Mouse (Mus musculus): Measurements from ENCODE around the gene Gm3159. TPM values are rescaled to one million over a fixed set of nuclear protein-coding genes. Genes with fewer than 3 reads are reported as not detected.
"Not testable (repeated sequence)": the region's sequence is repeated elsewhere in the genome, so short reads cannot be mapped to it uniquely, and the experiment has no call there.

Gm3159 gene
- total and polyA plus RNA-seq, 3 experiments = not detected

DNA sequence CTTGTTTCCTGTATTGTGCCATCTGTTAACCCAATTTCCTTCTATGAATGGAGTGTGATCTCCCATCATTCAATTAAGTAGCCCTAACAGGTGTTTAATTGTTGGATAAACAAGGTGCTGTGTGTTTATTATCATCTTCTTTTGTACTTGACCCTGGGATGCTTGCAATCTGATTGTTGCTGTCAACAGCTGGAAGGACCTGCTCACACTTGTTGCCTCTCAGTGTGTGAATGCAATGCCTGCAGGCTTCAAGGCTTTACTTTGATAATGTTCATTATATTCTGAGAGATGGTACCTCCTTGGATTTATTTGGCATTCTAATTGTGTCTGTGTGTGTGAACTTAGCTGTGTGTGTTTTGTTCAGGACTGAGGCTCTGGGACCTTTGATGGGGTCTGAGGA, 1.3 kb downstream of the Gm3159 start:
- H3K4me3 ChIP-seq (replicated peaks in 1 of 3; ENCODE audit: low read depth in 2 of 3, low read length in 2 of 3, poor library complexity in 1 of 3); H3K27me3 ChIP-seq (replicated peaks); in situ Hi-C loops (cut with MboI; ENCODE audit: low pct_ligation_motif_present, low pct_unique_long_range_greater_than_20kb, low sequenced_read_pairs); H3K9me3 ChIP-seq (replicated peaks; ENCODE audit: low read length); dilution Hi-C loops (cut with MboI; ENCODE audit: extremely low pct_ligation_motif_present, extremely low pct_unique_long_range_greater_than_20kb, low sequenced_read_pairs); H3K27ac ChIP-seq (ENCODE audit: insufficient read depth, low read depth); H3K9ac ChIP-seq (ENCODE audit: insufficient read depth, low read depth); H3K79me2 ChIP-seq (replicated peaks; ENCODE audit: control insufficient read depth, extremely low read depth, insufficient read depth, poor library complexity, severe bottlenecking); H3K4me1 ChIP-seq (ENCODE audit: control insufficient read depth in 1 of 2, insufficient read depth in 2 of 2); DNase-seq (ENCODE audit: extremely low read depth); H3K36me3 ChIP-seq (replicated peaks in 1 of 2; ENCODE audit: control insufficient read depth in 1 of 2, insufficient read depth in 1 of 2, low read length in 1 of 2); H3K4me2 ChIP-seq (ENCODE audit: insufficient read depth, low read depth, poor library complexity, severe bottlenecking): not testable (repeated sequence)

DNA sequence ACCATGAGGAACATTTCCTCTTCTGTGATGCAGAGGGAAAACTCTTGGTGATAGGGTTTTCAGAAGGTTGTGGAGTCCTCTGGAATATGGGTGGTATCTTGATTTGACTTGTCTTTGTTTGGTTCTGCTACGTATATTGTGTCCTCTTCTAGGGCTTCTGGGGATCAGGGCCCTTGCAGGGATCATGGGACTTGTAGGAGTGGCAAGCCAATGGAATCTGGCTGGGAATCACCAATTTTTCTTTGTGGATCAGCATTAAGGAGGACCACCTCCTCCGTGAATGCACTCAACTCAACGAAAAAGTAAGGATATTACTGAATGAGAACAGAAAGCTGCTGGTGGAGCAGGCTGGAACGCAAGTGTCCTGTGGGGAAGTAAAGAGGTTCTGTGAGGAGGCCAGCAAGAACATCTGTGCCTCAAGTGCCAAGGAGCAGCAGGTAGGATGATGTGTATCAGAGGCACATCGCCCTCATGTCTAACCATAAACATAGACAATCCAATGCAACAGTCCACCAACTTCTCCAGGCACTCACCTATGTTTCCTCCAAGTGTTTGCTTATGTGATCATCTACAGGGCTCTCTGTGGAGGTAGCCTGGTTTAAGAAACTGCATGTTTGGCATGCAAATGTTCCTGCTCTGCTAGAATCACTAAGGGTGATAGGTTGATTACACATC, 2.9 kb downstream of the Gm3159 start:
- H3K27me3 ChIP-seq (replicated peaks); dilution Hi-C loops (cut with MboI; ENCODE audit: extremely low pct_ligation_motif_present, extremely low pct_unique_long_range_greater_than_20kb, low sequenced_read_pairs); H3K36me3 ChIP-seq (replicated peaks in 1 of 2; ENCODE audit: control insufficient read depth in 1 of 2, insufficient read depth in 1 of 2, low read length in 1 of 2); H3K4me3 ChIP-seq (replicated peaks in 1 of 3; ENCODE audit: low read depth in 2 of 3, low read length in 2 of 3, poor library complexity in 1 of 3); H3K79me2 ChIP-seq (replicated peaks; ENCODE audit: control insufficient read depth, extremely low read depth, insufficient read depth, poor library complexity, severe bottlenecking); H3K4me1 ChIP-seq (ENCODE audit: control insufficient read depth in 1 of 2, insufficient read depth in 2 of 2); H3K4me2 ChIP-seq (ENCODE audit: insufficient read depth, low read depth, poor library complexity, severe bottlenecking); in situ Hi-C loops (cut with MboI; ENCODE audit: low pct_ligation_motif_present, low pct_unique_long_range_greater_than_20kb, low sequenced_read_pairs); H3K9me3 ChIP-seq (replicated peaks; ENCODE audit: low read length); H3K27ac ChIP-seq (ENCODE audit: insufficient read depth, low read depth); DNase-seq (ENCODE audit: extremely low read depth); H3K9ac ChIP-seq (ENCODE audit: insufficient read depth, low read depth): not testable (repeated sequence)

DNA sequence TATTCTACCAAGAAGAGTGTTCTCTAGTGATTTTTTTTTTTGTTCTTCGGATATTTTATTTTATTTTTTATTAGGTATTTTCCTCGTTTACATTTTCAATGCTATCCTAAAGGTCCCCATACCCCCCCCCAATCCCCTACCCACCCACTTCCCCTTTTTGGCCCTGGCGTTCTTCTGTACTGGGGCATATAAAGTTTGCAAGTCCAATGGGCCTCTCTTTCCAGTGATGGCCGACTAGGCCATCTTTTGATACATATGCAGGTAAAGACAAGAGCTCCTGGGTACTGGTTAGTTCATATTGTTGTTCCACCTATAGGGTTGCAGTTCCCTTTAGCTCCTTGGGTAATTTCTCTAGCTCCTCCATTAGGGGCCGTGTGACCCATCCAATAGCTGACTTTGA, 3.9 kb downstream of the Gm3159 start:
- H3K9me3 ChIP-seq (replicated peaks; ENCODE audit: low read length) = not testable (repeated sequence)

DNA sequence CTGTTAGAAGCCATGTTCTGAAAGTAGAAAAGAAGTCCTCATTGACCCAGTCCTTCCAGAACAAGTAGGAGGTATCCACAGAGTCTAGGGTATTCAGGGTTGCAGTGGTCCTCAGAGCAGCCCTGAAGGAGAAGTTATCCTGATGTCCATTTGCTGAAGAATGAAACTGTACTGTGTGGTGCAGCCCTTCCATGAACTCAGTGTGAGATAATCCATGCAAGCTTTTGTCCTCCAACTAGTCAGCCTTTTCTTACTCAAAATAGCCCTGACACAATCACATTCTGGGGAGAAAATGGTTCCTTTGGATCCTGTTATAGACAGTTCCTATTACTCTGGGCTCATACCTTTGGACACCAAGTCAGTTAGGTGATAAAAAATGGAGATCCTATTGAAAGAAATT, 6.5 kb downstream of the Gm3159 start:
- H3K79me2 ChIP-seq (replicated peaks; ENCODE audit: control insufficient read depth, extremely low read depth, insufficient read depth, poor library complexity, severe bottlenecking); H3K27ac ChIP-seq (ENCODE audit: insufficient read depth, low read depth); dilution Hi-C loops (cut with MboI; ENCODE audit: extremely low pct_ligation_motif_present, extremely low pct_unique_long_range_greater_than_20kb, low sequenced_read_pairs); H3K4me1 ChIP-seq (ENCODE audit: control insufficient read depth in 1 of 2, insufficient read depth in 2 of 2); in situ Hi-C loops (cut with MboI; ENCODE audit: low pct_ligation_motif_present, low pct_unique_long_range_greater_than_20kb, low sequenced_read_pairs); H3K4me3 ChIP-seq (replicated peaks in 1 of 3; ENCODE audit: low read depth in 2 of 3, low read length in 2 of 3, poor library complexity in 1 of 3); H3K9ac ChIP-seq (ENCODE audit: insufficient read depth, low read depth); H3K4me2 ChIP-seq (ENCODE audit: insufficient read depth, low read depth, poor library complexity, severe bottlenecking); H3K36me3 ChIP-seq (replicated peaks in 1 of 2; ENCODE audit: control insufficient read depth in 1 of 2, insufficient read depth in 1 of 2, low read length in 1 of 2); DNase-seq (ENCODE audit: extremely low read depth); H3K9me3 ChIP-seq (replicated peaks; ENCODE audit: low read length); H3K27me3 ChIP-seq (replicated peaks): not testable (repeated sequence)

More for the DNA sequence above, 3.9 kb downstream of the Gm3159 start:
- dilution Hi-C loops (cut with MboI; ENCODE audit: extremely low pct_ligation_motif_present, extremely low pct_unique_long_range_greater_than_20kb, low sequenced_read_pairs); H3K9ac ChIP-seq (ENCODE audit: insufficient read depth, low read depth); H3K36me3 ChIP-seq (replicated peaks in 1 of 2; ENCODE audit: control insufficient read depth in 1 of 2, insufficient read depth in 1 of 2, low read length in 1 of 2); H3K79me2 ChIP-seq (replicated peaks; ENCODE audit: control insufficient read depth, extremely low read depth, insufficient read depth, poor library complexity, severe bottlenecking); H3K27me3 ChIP-seq (replicated peaks); DNase-seq (ENCODE audit: extremely low read depth); H3K27ac ChIP-seq (ENCODE audit: insufficient read depth, low read depth); H3K4me2 ChIP-seq (ENCODE audit: insufficient read depth, low read depth, poor library complexity, severe bottlenecking); H3K4me3 ChIP-seq (replicated peaks in 1 of 3; ENCODE audit: low read depth in 2 of 3, low read length in 2 of 3, poor library complexity in 1 of 3); H3K4me1 ChIP-seq (ENCODE audit: control insufficient read depth in 1 of 2, insufficient read depth in 2 of 2); in situ Hi-C loops (cut with MboI; ENCODE audit: low pct_ligation_motif_present, low pct_unique_long_range_greater_than_20kb, low sequenced_read_pairs): not testable (repeated sequence)

DNA sequence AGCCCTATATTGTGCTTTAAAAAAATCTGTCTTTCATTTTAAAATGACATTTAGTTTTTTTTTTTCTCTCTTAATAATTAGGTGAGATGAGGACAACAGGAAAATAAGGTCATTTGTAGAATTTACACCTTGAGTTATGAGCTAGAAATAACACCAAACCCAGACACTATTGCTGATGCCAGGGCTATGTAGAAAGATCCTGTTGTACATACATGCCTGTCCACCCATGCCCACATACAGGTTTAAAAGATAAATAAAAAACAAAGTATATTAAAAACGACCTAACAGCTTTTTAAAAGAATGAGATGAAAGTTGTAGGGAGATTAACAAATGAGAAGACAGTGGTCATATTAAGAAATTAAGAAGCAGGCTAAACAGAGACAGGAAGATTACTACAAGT, 12.6 kb downstream of the Gm3159 start:
- H3K9me3 ChIP-seq (replicated peaks; ENCODE audit: low read length); H3K79me2 ChIP-seq (replicated peaks; ENCODE audit: control insufficient read depth, extremely low read depth, insufficient read depth, poor library complexity, severe bottlenecking); H3K4me3 ChIP-seq (replicated peaks in 1 of 3; ENCODE audit: low read depth in 2 of 3, low read length in 2 of 3, poor library complexity in 1 of 3); H3K36me3 ChIP-seq (replicated peaks in 1 of 2; ENCODE audit: control insufficient read depth in 1 of 2, insufficient read depth in 1 of 2, low read length in 1 of 2); DNase-seq (ENCODE audit: extremely low read depth); H3K4me1 ChIP-seq (ENCODE audit: control insufficient read depth in 1 of 2, insufficient read depth in 2 of 2); H3K9ac ChIP-seq (ENCODE audit: insufficient read depth, low read depth); in situ Hi-C loops (cut with MboI; ENCODE audit: low pct_ligation_motif_present, low pct_unique_long_range_greater_than_20kb, low sequenced_read_pairs); H3K4me2 ChIP-seq (ENCODE audit: insufficient read depth, low read depth, poor library complexity, severe bottlenecking); H3K27me3 ChIP-seq (replicated peaks); dilution Hi-C loops (cut with MboI; ENCODE audit: extremely low pct_ligation_motif_present, extremely low pct_unique_long_range_greater_than_20kb, low sequenced_read_pairs); H3K27ac ChIP-seq (ENCODE audit: insufficient read depth, low read depth): not testable (repeated sequence)

DNA sequence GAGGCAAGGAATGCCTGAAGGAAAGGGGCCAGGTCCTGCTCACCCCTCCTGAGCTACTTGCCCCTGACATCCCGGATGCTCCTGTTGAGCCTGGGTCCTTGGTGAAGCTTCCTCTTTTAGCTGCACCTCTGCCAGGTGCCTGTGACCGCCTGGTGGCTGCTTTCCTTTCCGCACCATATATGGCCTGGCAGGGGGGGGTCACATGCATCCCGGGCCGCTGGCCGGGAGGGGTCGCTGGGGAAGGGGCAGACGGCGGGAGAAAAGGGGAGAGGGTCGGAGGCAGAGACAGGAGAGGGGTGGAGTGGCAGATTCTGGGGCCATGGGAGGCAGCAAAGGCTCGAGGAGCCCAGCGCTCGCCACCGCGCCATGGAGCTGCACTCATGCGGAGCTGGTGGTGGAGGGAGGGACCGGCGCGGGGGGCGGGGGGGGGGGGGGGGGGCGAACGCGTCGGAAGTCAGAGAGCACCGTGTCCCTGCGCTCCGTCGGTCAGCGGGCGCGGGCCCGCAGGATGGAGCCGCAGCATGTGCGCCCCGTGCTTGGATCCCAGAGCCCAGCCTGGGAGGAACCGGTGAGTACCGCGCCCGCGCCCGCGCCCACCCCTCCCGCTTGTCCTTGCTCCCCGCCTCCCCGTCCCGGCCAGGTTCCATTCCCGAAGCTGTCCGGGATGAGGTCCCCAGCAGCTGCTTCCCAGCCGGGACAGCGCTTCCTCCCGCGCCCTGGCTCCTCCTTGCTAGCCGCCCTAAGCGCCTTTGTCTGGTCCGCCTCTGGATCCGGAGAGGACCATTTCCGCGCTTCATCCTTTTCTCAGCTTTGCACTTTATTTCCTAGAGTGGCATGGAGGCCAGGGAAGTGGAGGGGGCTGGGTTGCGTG, 17.9 kb downstream of the Gm3159 start, which contains the start of gene Gm3164:
TSS of gene Gm3164 (plus strand) at position 484 of the 871 bp plus-strand sequence.
- in situ Hi-C loops (cut with MboI; ENCODE audit: low pct_ligation_motif_present, low pct_unique_long_range_greater_than_20kb, low sequenced_read_pairs); H3K4me3 ChIP-seq (replicated peaks in 1 of 3; ENCODE audit: low read depth in 2 of 3, low read length in 2 of 3, poor library complexity in 1 of 3); H3K4me2 ChIP-seq (ENCODE audit: insufficient read depth, low read depth, poor library complexity, severe bottlenecking); H3K79me2 ChIP-seq (replicated peaks; ENCODE audit: control insufficient read depth, extremely low read depth, insufficient read depth, poor library complexity, severe bottlenecking); dilution Hi-C loops (cut with MboI; ENCODE audit: extremely low pct_ligation_motif_present, extremely low pct_unique_long_range_greater_than_20kb, low sequenced_read_pairs); H3K27ac ChIP-seq (ENCODE audit: insufficient read depth, low read depth); H3K9ac ChIP-seq (ENCODE audit: insufficient read depth, low read depth); H3K4me1 ChIP-seq (ENCODE audit: control insufficient read depth in 1 of 2, insufficient read depth in 2 of 2); H3K27me3 ChIP-seq (replicated peaks); H3K36me3 ChIP-seq (replicated peaks in 1 of 2; ENCODE audit: control insufficient read depth in 1 of 2, insufficient read depth in 1 of 2, low read length in 1 of 2); DNase-seq (ENCODE audit: extremely low read depth); H3K9me3 ChIP-seq (replicated peaks; ENCODE audit: low read length): not testable (repeated sequence)
